Mouse (Mus musculus) small intestine, adult 2 months (tissue): Measurements from ENCODE around the gene Commd1.

Source experiments
- CTCF ChIP-seq: fragments of 200-500 bp; IDR thresholded peaks from 2 replicates; pipeline ENCODE4 v1.5.1; 2012; ENCODE audit warnings: low read depth, mild to moderate bottlenecking, control low read depth, inconsistent platforms, low read length, moderate library complexity, mixed read lengths; ENCODE audit not compliant: insufficient replicate concordance, insufficient read length; ENCODE audit errors: extremely low read depth
- POLR2A ChIP-seq: fragments of 200-500 bp; IDR thresholded peaks from 2 replicates; pipeline ENCODE4 v1.6.1; 2012; ENCODE audit warnings: low read depth, mild to moderate bottlenecking, control low read depth, inconsistent platforms, low read length, moderate library complexity

GRCm38 (mm10) chr11:22857106-22857704, 125.0 kb downstream of the Commd1 start:
- no peak for TF ChIP-seq POLR2A
- TF ChIP-seq CTCF, result no peak
